Mouse (Mus musculus) right cerebral cortex, postnatal 4 days (tissue): Measurements from ENCODE around the gene Gm11492.

Experiments
- DNase-seq: peaks from one replicate; pipeline ENCODE4 v3.0.0-alpha.2; 2022

Gene Gm11492

GRCm38 (mm10) chr11:87579713-87580112 lies 13.3 kb downstream of the Gm11492 start:
- DNase-seq, result no peak

GRCm38 (mm10) chr11:87580543-87581085 lies 14.2 kb downstream of the Gm11492 start:
- DNase-seq, result no peak

GRCm38 (mm10) chr11:87581161-87581865 lies 14.9 kb downstream of the Gm11492 start:
- DNase-seq, result no peak

GRCm38 (mm10) chr11:87581933-87582710 lies 15.7 kb downstream of the Gm11492 start:
- no peak for DNase-seq

GRCm38 (mm10) chr11:87583291-87584034 lies 17.0 kb downstream of the Gm11492 start:
- no peak for DNase-seq

- no peak for DNase-seq
Measured at GRCm38 (mm10) chr11:87584711-87585505, 18.5 kb downstream of the Gm11492 start.

DNA sequence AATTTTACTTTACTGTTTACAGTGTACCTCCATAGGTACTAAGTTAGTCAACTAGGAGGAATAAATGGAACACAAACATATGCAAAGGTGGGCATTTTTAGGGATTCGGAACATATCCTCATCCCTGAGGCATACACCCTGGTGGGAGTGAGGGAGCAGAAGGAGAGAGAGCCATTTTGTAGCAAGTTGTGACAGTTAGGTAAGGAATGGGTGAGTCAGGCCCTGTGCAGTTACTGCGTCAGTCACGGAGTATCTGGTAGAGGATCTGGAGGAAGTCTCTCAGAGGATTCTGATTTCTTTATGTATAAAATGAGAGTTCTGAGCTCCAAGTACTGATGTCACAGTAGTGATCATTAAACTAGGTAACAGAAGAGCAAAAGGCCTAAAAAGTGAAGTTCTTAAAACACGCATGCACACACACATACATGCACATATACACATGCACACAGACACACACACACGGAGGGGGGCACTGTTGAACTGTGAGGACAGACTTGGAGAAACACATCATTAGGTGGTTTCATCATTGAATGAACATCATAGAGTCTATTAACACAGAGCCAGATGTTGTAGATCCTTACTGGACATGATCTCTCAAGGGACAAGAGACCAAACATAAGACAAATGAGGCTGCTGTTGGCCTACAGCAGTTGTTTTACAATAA lies 20.9 kb downstream of the Gm11492 start:
- no peak for DNase-seq

- no peak for DNase-seq
Measured at GRCm38 (mm10) chr11:87589605-87590004, 23.2 kb downstream of the Gm11492 start.

GRCm38 (mm10) chr11:87590841-87591525 lies 24.5 kb downstream of the Gm11492 start:
- peak; percentile 33 for DNase-seq

DNA sequence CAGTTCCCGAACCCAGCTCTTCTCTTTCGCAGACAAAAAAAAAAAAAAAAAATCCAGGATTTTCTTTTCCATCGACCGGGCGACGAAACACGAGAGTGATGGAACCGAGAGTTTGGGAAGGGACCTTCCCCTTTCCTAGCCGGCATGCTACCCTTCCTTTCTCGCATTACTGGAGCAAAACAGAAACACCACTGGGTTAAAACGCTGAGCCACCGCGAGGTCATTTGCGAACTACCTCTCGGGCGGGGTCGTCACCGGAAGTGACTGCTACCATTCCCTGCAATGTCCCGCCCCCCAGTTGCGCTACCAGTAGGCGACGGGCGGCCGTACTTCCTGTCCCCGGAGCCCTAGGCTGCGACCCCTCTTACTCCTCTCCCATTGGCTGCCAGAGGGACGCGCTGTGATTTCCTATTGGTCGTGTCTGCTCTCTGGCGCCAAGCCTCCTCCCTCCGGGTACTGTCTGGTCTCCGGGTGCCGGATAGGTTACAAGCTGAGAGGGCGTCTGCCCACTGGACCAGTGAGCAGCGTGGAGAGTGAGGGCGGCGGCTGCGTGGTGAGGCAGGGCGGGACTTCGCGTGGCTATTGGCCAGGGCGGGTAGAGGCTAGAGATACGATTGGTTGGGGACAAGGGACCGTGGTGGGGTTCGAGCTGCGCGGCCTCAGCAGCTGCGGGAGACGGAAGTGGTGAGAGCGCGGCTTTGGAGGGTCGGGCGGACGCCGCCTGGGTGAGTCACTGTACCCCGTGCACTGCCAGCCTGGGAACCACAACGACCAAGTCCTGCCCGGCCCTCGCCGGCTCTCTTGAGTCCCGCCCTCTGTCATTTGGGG lies 25.3 kb downstream of the Gm11492 start, which contains the start of gene Mtmr4:
TSS of gene Mtmr4 (plus strand) at position 637 of the 828 bp plus-strand sequence.
- DNase-seq, result peak; percentile 97

GRCm38 (mm10) chr11:87592354-87592695 lies 25.9 kb downstream of the Gm11492 start:
- DNase-seq, result no peak

- DNase-seq, result no peak
Measured at GRCm38 (mm10) chr11:87592713-87593598, 26.5 kb downstream of the Gm11492 start.

- DNase-seq, result peak; percentile 78
Measured at GRCm38 (mm10) chr11:87595327-87595841, 28.9 kb downstream of the Gm11492 start.

- no peak for DNase-seq
Measured at GRCm38 (mm10) chr11:87595976-87596375, 29.5 kb downstream of the Gm11492 start.

- no peak for DNase-seq
Measured at GRCm38 (mm10) chr11:87596492-87596891, 30.0 kb downstream of the Gm11492 start.

- no peak for DNase-seq
Measured at GRCm38 (mm10) chr11:87597061-87597460, 30.6 kb downstream of the Gm11492 start.

DNA sequence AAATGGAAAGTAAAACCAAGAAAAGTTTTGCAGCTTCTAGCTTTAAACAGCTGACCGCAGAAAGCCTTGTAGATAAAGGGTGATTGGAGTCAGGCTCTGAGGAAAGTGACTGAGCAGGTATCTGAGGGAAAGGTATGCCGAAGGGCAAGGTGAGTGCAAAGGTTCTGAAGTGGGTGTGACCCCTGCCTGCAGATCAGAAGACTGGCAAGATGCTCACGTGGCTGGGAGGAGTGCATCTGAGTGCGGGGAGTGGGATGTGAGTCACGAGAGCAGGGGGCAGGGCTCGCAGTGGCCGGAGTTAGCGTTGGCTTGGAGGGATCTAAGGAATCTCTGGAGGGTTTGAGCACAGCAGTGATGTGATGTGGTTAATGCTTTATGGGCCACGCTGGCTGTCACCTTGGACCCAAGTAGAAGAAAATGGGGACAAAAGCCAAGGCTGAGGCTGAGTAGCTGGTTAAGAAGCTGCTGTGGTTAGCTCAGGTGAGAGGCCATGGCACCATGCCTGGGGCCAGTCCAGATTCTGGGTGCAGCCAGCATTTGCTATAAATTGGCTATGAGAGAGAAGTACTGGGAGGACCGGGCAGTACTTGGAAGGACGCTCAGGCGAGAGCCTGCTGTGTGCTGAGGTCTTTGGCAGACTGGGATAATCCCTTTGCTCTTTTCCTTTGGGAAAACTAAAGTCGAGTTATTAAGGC lies 33.1 kb downstream of the Gm11492 start:
- no peak for DNase-seq

DNA sequence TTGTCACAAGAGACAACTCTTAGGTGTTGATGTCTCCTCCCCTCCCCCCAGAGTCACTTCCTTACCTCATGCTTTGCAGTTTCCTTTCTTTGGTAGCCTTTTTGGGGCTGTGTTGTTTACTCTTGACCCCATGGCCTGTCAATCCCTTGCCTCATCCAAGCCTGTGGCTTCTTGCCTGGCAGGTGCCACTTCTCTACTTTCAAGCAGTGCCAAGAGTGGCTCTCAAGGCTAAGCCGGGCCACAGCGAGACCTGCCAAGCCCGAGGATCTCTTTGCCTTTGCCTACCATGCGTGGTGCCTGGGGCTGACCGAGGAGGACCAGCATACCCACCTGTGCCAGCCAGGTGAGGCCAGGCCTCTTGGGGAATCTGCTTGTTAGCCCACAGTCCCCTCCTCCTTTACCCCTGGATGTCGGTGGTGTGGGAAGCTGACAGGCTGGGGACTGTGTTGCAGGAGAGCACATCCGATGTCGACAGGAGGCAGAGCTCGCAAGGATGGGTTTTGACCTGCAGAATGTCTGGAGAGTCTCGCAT lies 33.9 kb downstream of the Gm11492 start:
- no peak for DNase-seq
